Comparison of ENCODE assay signal across 8 mouse cellular contexts in the genomic region with DNA sequence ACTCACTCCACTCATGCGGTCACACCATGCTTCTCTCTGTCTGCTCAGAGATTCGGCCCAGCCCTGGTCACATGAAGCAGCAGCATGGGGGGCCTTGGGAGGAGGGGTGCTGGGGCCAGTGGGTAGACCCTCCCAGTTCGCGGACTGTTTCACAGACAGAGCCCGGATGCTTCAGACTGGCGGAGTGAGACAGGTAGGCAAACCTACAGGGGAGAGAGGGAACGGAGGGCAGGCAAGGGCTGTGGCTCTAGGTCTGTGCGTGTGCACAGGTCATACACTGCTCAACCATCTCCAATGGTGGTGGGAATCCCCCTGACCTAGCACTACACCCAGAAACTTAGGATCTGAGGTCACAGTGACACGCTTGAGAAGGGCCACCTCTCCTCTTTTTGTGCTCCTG. TPM values are rescaled to one million over a fixed set of nuclear protein-coding genes. Genes with fewer than 3 reads are reported as not detected.
A peak's percentile ranks its signal among the peaks of the same experiment; 100 is the strongest.
DNase-seq lines count a peak whose midpoint lies in the region; ATAC-seq and TF ChIP-seq lines count a peak whose summit lies in the region.

No protein-coding gene starts in this region.

- H3K4me3 ChIP-seq in lung, adult 2 months (replicated peaks; ENCODE audit: extremely low read depth, low read depth, low read length), result peak overlapping the region; percentile 58
- peak overlapping the region; percentile 47 for H3K4me3 ChIP-seq in embryonic facial prominence, embryonic 12.5 days
- H3K4me3 ChIP-seq in intestine, embryonic 14.5 days (ENCODE audit: low read depth, low read length), result peak overlapping the region; percentile 47
- peak overlapping the region; percentile 40 for H3K4me3 ChIP-seq in midbrain, postnatal 0 days (ENCODE audit: low read depth, low read length)

- H3K4me1 ChIP-seq in lung, adult 2 months (ENCODE audit: control insufficient read depth, insufficient read depth, low read length), result peaks cover 12% of the 10 kb centered on the region
- H3K4me1 ChIP-seq in embryonic facial prominence, embryonic 12.5 days, result peaks cover 7% of the 10 kb centered on the region; the same call in 1 of the 2 replicates
- peaks cover 5% of the 10 kb centered on the region; the same call in 1 of the 2 replicates for H3K4me1 ChIP-seq in intestine, embryonic 14.5 days (replicated peaks; ENCODE audit: control insufficient read depth, insufficient read depth, low read length)
- peaks cover 5% of the 10 kb centered on the region; the same call in 1 of the 2 replicates for H3K4me1 ChIP-seq in midbrain, postnatal 0 days (ENCODE audit: insufficient read depth, low read length)

- TF ChIP-seq POLR2A in lung, adult 2 months (IDR thresholded peaks at IDR 0.05; ENCODE audit: borderline replicate concordance, extremely low read depth, low read depth, low read length), result no peak

- peak; percentile 58 for ATAC-seq in embryonic facial prominence, embryonic 12.5 days (ENCODE audit: insufficient number of reproducible peaks, insufficient read depth, low FRiP score, low TSS enrichment)
- peak; percentile 65 for ATAC-seq in intestine, embryonic 14.5 days (replicated peaks; ENCODE audit: low FRiP score, low TSS enrichment, low read depth)
- peak; percentile 69 for ATAC-seq in midbrain, postnatal 0 days (ENCODE audit: low FRiP score)

- peaks cover 49% of the 10 kb centered on the region for H3K27me3 ChIP-seq in embryonic facial prominence, embryonic 12.5 days
- H3K27me3 ChIP-seq in intestine, embryonic 14.5 days (replicated peaks; ENCODE audit: control insufficient read depth, insufficient read depth, low read length), result peaks cover 23% of the 10 kb centered on the region; the same call in 1 of the 2 replicates
- H3K27me3 ChIP-seq in midbrain, postnatal 0 days (ENCODE audit: insufficient read depth, low read length), result no peaks in the 10 kb centered on the region

- peak overlapping the region; percentile 28; the same call in 1 of the 2 replicates for H3K9ac ChIP-seq in embryonic facial prominence, embryonic 12.5 days
- peak overlapping the region; percentile 67 for H3K9ac ChIP-seq in intestine, embryonic 14.5 days (ENCODE audit: low read length)
- peak overlapping the region; percentile 54 for H3K9ac ChIP-seq in midbrain, postnatal 0 days (replicated peaks; ENCODE audit: low read length, poor library complexity, severe bottlenecking)

- no peak overlapping the region for H3K27ac ChIP-seq in embryonic facial prominence, embryonic 12.5 days
- peak overlapping the region; percentile 38; the same call in 1 of the 2 replicates for H3K27ac ChIP-seq in intestine, embryonic 14.5 days (ENCODE audit: low read depth)
- H3K27ac ChIP-seq in midbrain, postnatal 0 days (ENCODE audit: low read depth, low read length), result peak overlapping the region; percentile 65

- H3K36me3 ChIP-seq in embryonic facial prominence, embryonic 12.5 days, result no peaks in the 10 kb centered on the region
- no peaks in the 10 kb centered on the region for H3K36me3 ChIP-seq in intestine, embryonic 14.5 days (ENCODE audit: control insufficient read depth, insufficient read depth, low read length)
- H3K36me3 ChIP-seq in midbrain, postnatal 0 days (ENCODE audit: insufficient read depth, low read length), result no peaks in the 10 kb centered on the region

- no peaks in the 10 kb centered on the region for H3K9me3 ChIP-seq in embryonic facial prominence, embryonic 12.5 days
- H3K9me3 ChIP-seq in intestine, embryonic 14.5 days (ENCODE audit: control insufficient read depth, low read length), result no peaks in the 10 kb centered on the region
- H3K9me3 ChIP-seq in midbrain, postnatal 0 days (ENCODE audit: low read length), result no peaks in the 10 kb centered on the region

- 23% methylated on average over 9 of the region's 9 CpGs for WGBS in lung, adult 2 months
- 19% methylated on average over 9 of the region's 9 CpGs for whole genome bisulfite sequencing in embryonic facial prominence, embryonic 12.5 days
- 17% methylated on average over 9 of the region's 9 CpGs for WGBS in intestine, embryonic 14.5 days
- 9% methylated on average over 9 of the region's 9 CpGs for WGBS in midbrain, postnatal 0 days

- no peak for TF ChIP-seq CTCF in lung, adult 2 months (IDR thresholded peaks at IDR 0.05; ENCODE audit: insufficient read depth, low read length)
- no peak for TF ChIP-seq CTCF in midbrain, postnatal 0 days (IDR thresholded peaks at IDR 0.05)

- H3K4me2 ChIP-seq in embryonic facial prominence, embryonic 12.5 days (replicated peaks), result peak overlapping the region; percentile 83
- H3K4me2 ChIP-seq in intestine, embryonic 14.5 days (ENCODE audit: low read length), result peak overlapping the region; percentile 78
- H3K4me2 ChIP-seq in midbrain, postnatal 0 days (ENCODE audit: low read depth, low read length, poor library complexity, severe bottlenecking), result peak overlapping the region; percentile 79

- no peak for DNase-seq in lung, adult 2 months
- DNase-seq in lung, postnatal 4 days, result no peak
- no peak for DNase-seq in intestine, embryonic 14.5 days (ENCODE audit: low spot score)
- no peak for DNase-seq in midbrain, postnatal 0 days (ENCODE audit: low spot score)
- no peak for DNase-seq in adrenal gland, adult 2 months
- DNase-seq in layer of hippocampus, adult 8-10 months (ENCODE audit: low spot score in 2 of 2), result no peak
- DNase-seq in gastrocnemius, postnatal 4 days (ENCODE audit: low spot score in 2 of 2), result no peak

RNA-seq across cellular contexts. Expression of a gene that starts 9.6 kb away (rescaled TPM):
- 4.0 and 4.6 TPM in 2 replicates for polyA plus RNA-seq in lung, adult 2 months (2012; rRNA removed)
- polyA plus RNA-seq in embryonic facial prominence, embryonic 12.5 days (2016; fragmentation: Nextera tagmentation; extraction: Ambion mirVana), result 0.05 TPM in 1 of 2 replicates, not detected in the other
- 0.08 and 0.49 TPM in 2 replicates for polyA plus RNA-seq in intestine, embryonic 14.5 days (2014; fragmentation: Nextera tagmentation; extraction: Ambion mirVana)
- 0.38 and 0.66 TPM in 2 replicates for total RNA-seq in midbrain, postnatal 0 days (2014; rRNA removed)
- polyA plus RNA-seq in midbrain, postnatal 0 days (2015; fragmentation: Nextera tagmentation; extraction: Ambion mirVana), result 0.10 and 0.11 TPM in 2 replicates
- 10 to 100 TPM in 1 of 2 experiments, 1 to 10 TPM in 1; 5.8 to 34.5 TPM for total RNA-seq in adrenal gland, adult 2 months (2021)
- polyA plus RNA-seq in adrenal gland, adult 2 months (2012; rRNA removed), result 2.6 and 3.2 TPM in 2 replicates
- total RNA-seq in layer of hippocampus, adult 8-10 months (2022), result 10 to 100 TPM in 3 of 4 experiments, 1 to 10 TPM in 1; 5.4 to 13.8 (median 10.7) TPM
- 1 to 10 TPM; 2.5 to 3.8 TPM for total RNA-seq in gastrocnemius, postnatal 4 days (2021)

RNA-seq across cellular contexts. Expression of a gene that starts 25.1 kb away (rescaled TPM):
- 38.7 and 46.6 TPM in 2 replicates for polyA plus RNA-seq in lung, adult 2 months (2012; rRNA removed)
- polyA plus RNA-seq in embryonic facial prominence, embryonic 12.5 days (2016; fragmentation: Nextera tagmentation; extraction: Ambion mirVana), result 92.3 and 94.5 TPM in 2 replicates
- 71.8 and 82.9 TPM in 2 replicates for polyA plus RNA-seq in intestine, embryonic 14.5 days (2014; fragmentation: Nextera tagmentation; extraction: Ambion mirVana)
- 50.3 and 71.4 TPM in 2 replicates for total RNA-seq in midbrain, postnatal 0 days (2014; rRNA removed)
- polyA plus RNA-seq in midbrain, postnatal 0 days (2015; fragmentation: Nextera tagmentation; extraction: Ambion mirVana), result 67.7 and 71.0 TPM in 2 replicates
- total RNA-seq in adrenal gland, adult 2 months (2021), result 10 to 100 TPM; 36.5 to 40.8 TPM
- 36.3 and 37.8 TPM in 2 replicates for polyA plus RNA-seq in adrenal gland, adult 2 months (2012; rRNA removed)
- 10 to 100 TPM; 41.9 to 47.8 (median 43.2) TPM for total RNA-seq in layer of hippocampus, adult 8-10 months (2022)
- 10 to 100 TPM; 33.1 to 34.5 TPM for total RNA-seq in gastrocnemius, postnatal 4 days (2021)

RNA-seq across cellular contexts. Expression of a gene that starts 37.0 kb away (rescaled TPM):
- polyA plus RNA-seq in lung, adult 2 months (2012; rRNA removed), result 56.3 and 76.2 TPM in 2 replicates
- polyA plus RNA-seq in embryonic facial prominence, embryonic 12.5 days (2016; fragmentation: Nextera tagmentation; extraction: Ambion mirVana), result 17.9 and 21.4 TPM in 2 replicates
- polyA plus RNA-seq in intestine, embryonic 14.5 days (2014; fragmentation: Nextera tagmentation; extraction: Ambion mirVana), result 12.2 and 14.3 TPM in 2 replicates
- 160 and 172 TPM in 2 replicates for total RNA-seq in midbrain, postnatal 0 days (2014; rRNA removed)
- 104 and 107 TPM in 2 replicates for polyA plus RNA-seq in midbrain, postnatal 0 days (2015; fragmentation: Nextera tagmentation; extraction: Ambion mirVana)
- 1 to 10 TPM; 4.2 to 7.4 TPM for total RNA-seq in adrenal gland, adult 2 months (2021)
- 14.6 and 19.4 TPM in 2 replicates for polyA plus RNA-seq in adrenal gland, adult 2 months (2012; rRNA removed)
- 10 to 100 TPM; 76.6 to 96.7 (median 85.4) TPM for total RNA-seq in layer of hippocampus, adult 8-10 months (2022)
- total RNA-seq in gastrocnemius, postnatal 4 days (2021), result 100 to 1,000 TPM; 473 to 501 TPM

RNA-seq across cellular contexts. Expression of a gene that starts 39.6 kb away (rescaled TPM):
- 0.23 and 0.36 TPM in 2 replicates for polyA plus RNA-seq in lung, adult 2 months (2012; rRNA removed)
- polyA plus RNA-seq in embryonic facial prominence, embryonic 12.5 days (2016; fragmentation: Nextera tagmentation; extraction: Ambion mirVana), result 0.18 TPM in 1 of 2 replicates, not detected in the other
- 0.14 and 0.31 TPM in 2 replicates for polyA plus RNA-seq in intestine, embryonic 14.5 days (2014; fragmentation: Nextera tagmentation; extraction: Ambion mirVana)
- 1.8 and 2.2 TPM in 2 replicates for total RNA-seq in midbrain, postnatal 0 days (2014; rRNA removed)
- 1.2 and 1.4 TPM in 2 replicates for polyA plus RNA-seq in midbrain, postnatal 0 days (2015; fragmentation: Nextera tagmentation; extraction: Ambion mirVana)
- total RNA-seq in adrenal gland, adult 2 months (2021), result not detected
- 0.09 and 0.68 TPM in 2 replicates for polyA plus RNA-seq in adrenal gland, adult 2 months (2012; rRNA removed)
- under 1 TPM in 1 of 4 experiments, not detected in 3; 0.28 TPM for total RNA-seq in layer of hippocampus, adult 8-10 months (2022)
- total RNA-seq in gastrocnemius, postnatal 4 days (2021), result not detected

RNA-seq across cellular contexts. Expression of a gene that starts 39.8 kb away (rescaled TPM):
- polyA plus RNA-seq in lung, adult 2 months (2012; rRNA removed), result 4.6 and 5.2 TPM in 2 replicates
- polyA plus RNA-seq in embryonic facial prominence, embryonic 12.5 days (2016; fragmentation: Nextera tagmentation; extraction: Ambion mirVana), result 27.1 and 28.0 TPM in 2 replicates
- 23.9 and 25.8 TPM in 2 replicates for polyA plus RNA-seq in intestine, embryonic 14.5 days (2014; fragmentation: Nextera tagmentation; extraction: Ambion mirVana)
- 8.7 and 14.0 TPM in 2 replicates for total RNA-seq in midbrain, postnatal 0 days (2014; rRNA removed)
- polyA plus RNA-seq in midbrain, postnatal 0 days (2015; fragmentation: Nextera tagmentation; extraction: Ambion mirVana), result 21.5 and 21.6 TPM in 2 replicates
- total RNA-seq in adrenal gland, adult 2 months (2021), result 10 to 100 TPM; 13.2 to 13.3 TPM
- 12.3 and 21.5 TPM in 2 replicates for polyA plus RNA-seq in adrenal gland, adult 2 months (2012; rRNA removed)
- 10 to 100 TPM; 18.3 to 20.2 (median 19.0) TPM for total RNA-seq in layer of hippocampus, adult 8-10 months (2022)
- 10 to 100 TPM in 1 of 2 experiments, 1 to 10 TPM in 1; 9.7 to 10.8 TPM for total RNA-seq in gastrocnemius, postnatal 4 days (2021)
